Mouse (Mus musculus) inflammation-experienced regulatory T-cells (primary cell): ENCODE measurements around the gene Dnajc12. TPM values are rescaled to one million over a fixed set of nuclear protein-coding genes. Genes with fewer than 3 reads are reported as not detected.

Source experiments
- polyA plus RNA-seq, 2 experiments: library from polyadenylated mRNA; unstranded; fragments of 100-300 nt; shearing (Covaris generic); gene quantifications; one replicate each; pipeline ENCODE4 v1.2.1; 2017

The Dnajc12 gene
- 1 to 10 TPM; 6.2 to 8.1 TPM for polyA plus RNA-seq

DNA sequence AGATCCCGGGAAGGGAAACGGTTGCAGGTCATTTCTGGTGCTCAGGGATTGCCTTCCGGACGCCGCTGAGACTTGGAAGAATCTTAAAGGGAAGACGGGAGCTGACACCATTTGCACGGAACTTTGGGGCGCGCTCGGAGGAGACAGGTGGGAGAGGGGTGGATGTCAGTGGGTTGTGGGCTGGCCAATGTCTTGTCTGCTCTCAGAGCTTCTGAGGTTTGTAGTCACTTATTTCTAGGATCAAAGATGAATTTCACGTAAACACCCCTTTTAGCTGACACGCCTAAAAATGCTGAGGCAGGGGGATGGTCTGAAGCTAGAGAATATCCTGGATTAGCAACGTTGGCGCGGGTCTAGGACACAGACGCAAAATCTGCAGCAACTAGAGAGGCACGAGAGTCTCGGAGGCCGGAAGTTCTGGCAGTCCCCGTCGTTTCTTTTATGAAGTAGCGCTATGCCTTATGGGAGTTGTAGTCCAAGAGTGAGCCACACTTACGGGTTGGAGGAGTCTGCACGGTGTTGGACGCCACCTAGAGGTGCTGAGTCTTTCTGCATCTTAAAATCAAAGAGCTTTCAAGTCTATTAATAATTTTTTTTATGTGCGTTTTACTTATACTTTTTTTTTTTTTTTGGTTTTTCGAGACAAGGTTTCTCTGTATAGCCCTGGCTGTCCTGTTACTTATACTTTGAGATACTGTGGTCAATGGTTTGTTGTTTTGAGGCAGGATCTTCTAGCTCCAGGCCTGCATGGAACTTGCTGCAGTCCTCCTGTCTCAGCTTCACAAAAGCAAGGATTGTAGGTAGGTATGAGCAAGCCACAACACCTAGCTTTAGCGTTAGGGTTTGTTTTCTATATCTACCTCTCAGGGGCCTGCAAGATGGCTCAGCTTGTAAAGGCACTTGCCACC, at the start of gene Dnajc12:
TSS of gene Dnajc12 (plus strand) at position 72 of the 908 bp plus-strand sequence.

DNA sequence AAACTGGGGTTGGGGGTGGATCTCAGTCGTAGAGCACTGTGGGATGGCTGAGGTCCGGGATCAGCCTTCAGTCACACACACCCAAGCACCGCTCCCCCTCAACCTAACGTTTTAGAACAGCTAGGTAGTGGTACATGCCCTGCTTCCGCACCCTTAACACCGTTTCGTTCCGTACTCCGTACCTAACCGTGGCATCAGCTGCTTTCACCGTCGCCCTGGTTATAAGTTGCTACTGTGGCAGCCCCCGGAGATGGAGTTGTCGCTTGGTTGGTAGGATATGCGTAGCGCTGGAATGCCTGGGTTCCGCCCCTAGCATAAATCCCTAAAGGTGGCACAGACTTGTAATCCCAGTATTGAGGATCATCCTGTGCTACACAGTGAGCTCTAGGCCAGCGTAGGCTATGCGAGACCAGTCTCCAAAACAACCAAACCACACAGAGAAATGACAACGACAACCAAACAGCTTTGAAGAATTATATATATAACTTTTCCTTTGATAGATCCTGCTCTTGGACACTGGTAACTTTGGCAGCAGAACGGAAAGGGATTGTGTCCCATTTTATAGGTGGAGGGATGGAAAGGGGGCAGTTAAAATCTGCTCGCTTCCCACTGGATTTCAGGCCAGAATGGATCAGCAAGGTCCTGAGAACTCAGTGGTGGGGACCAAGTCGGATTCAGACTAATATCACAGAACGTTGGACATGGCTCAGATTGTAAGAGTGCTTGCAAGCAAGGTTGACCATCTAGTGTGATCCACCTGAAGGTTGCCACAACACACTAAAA, 554 bp upstream of the Dnajc12 start, which contains the start of gene Sirt1:
TSS of gene Sirt1 (minus strand) at position 207 of the 783 bp plus-strand sequence.

DNA sequence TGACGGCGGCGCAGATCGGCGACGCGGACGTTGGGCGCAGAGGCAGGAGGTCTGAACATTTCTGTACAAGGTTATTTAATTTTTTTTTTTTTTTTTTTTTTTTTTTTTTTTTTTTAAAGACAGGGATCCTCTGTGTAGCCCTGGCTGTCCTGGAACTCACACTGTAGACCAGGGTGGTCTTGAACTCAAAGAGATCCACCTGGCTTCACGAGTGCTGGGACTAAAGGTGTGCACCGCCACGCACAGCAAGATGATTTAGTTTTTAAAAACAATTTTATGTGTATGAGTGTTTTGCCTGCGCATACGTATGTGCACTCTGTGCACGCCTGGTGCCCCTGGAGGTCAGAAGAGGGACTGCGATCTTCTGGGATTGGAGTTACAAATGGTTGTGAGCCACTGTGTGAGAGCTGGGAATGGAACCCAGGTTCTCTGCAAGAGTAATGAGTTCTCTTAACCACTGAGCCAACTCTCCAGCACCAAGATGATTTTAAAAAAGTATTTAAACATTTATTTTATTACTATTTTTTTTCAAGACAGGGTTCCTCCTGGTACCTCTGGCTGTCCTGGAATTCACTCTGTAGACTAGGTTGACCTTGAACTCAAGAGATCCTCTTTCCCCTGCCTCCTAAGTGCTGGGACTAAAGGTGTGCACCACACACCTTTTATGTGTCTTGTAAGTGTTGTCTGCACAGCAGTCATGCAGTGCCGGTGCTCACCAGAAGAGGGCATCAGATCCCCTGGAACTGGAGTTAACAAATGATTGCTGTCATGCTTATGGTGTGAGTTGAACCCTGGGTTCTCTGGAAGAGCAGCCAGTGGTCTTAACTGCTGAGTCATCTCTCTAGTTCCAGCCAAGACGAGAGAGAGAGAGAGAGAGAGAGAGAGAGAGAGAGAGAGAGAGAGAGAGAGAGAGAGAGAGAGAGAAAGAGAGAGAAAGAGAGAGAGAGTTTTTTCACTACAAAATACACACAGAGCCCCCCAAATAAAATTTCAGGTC, 39.8 kb downstream of the Dnajc12 start, which contains the start of gene Gm7075:
TSS of gene Gm7075 (minus strand) at position 51 of the 997 bp plus-strand sequence.

DNA sequence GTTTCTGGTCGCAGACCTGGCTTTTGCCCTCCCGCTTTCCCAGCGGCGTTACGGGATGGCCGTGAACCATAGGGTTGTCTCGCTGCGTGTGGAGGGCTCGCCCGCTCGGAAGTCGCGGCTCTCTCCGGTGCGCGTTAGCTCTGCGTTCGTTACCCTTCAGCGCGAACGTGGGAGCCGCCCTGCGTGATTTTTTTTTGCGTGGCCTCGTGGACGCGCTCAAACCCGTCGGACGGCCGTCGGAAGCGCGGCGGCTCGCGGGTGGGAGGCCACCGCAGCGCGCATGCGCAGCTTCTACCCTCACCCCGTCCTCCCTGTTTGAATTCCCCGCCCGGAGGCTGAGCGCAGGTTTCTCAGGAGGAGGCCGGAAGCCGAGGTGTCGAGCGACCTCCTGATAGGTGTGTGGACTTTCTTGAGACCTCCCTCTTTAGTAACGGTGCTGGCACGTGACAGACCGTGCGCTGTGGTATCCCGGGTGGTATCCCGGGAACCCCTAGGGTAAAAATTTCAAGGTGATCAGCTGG, 47.6 kb downstream of the Dnajc12 start, which contains the start of gene Ctnna3:
TSS of gene Ctnna3 (plus strand) at position 314 of the 521 bp plus-strand sequence.

Other genes with a start within 250 kb of the Dnajc12 start
- gene Mypn, start 178.5 kb upstream of the Dnajc12 start, polyA plus RNA-seq: 1 to 10 TPM in 1 of 2 experiments, under 1 TPM in 1; 0.13 to 2.8 TPM
- gene Herc4, start 138.6 kb upstream of the Dnajc12 start, polyA plus RNA-seq: 100 to 1,000 TPM; 109 to 110 TPM
- gene Sirt1, start 739 bp upstream of the Dnajc12 start, polyA plus RNA-seq: 10 to 100 TPM; 21.7 TPM
- not detected for gene Gm7075, start 39.3 kb downstream of the Dnajc12 start, polyA plus RNA-seq
- 1 to 10 TPM in 1 of 2 experiments, under 1 TPM in 1; 0.25 to 1.9 TPM for gene Ctnna3, start 47.7 kb downstream of the Dnajc12 start, polyA plus RNA-seq